Mouse (Mus musculus): ENCODE results near the gene BC048562. TPM values are rescaled to one million over a fixed set of nuclear protein-coding genes. Genes with fewer than 3 reads are reported as not detected.

The BC048562 gene
- polyA plus RNA-seq, 1 experiment from 2014 or later: not detected

DNA sequence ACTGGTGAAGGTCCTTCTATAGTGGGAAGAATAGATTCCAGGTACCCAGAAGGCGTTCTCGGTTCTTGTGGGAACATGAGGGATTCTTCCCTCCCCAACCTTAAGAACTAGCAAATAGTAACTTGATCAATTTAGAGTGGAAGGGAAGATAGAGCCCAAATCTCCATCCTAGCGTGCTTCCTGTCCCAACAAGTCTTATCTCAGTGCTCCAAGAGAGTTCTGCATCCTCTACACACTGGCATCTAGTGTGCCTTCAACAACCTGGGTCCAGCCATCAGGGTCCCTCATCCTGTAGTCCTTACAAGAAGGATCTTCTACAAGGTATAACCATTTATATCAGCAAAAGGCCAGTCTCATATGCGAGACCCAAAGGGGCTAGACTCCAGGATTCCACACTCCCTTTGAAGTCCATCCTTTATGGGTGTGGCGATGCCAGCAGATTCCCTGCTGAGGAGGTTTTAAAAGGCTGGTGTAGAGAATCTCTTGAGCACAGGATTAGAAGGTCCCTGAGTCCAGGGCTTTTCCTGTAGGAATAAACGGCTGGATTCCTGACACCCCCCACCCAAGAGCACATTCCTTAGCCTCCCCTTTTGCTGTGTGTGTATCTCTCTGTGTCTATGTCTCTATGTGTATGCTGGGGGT, 15.4 kb downstream of the BC048562 start:
- ATAC-seq (ENCODE audit: low FRiP score, low read depth): no peak
- 57% methylated on average over 6 of the region's 6 CpGs for WGBS
- H3K9me3 ChIP-seq: no peaks in the 10 kb centered on the region
- peak overlapping the region; percentile 74 for H3K4me2 ChIP-seq (replicated peaks)
- 0 out of 2 replicates have a peak overlapping the region, but pooled peaks have one; percentile 4 for H3K27ac ChIP-seq
- H3K4me3 ChIP-seq: peak overlapping the region; percentile 49
- no peaks in the 10 kb centered on the region for H3K27me3 ChIP-seq (replicated peaks)
- H3K36me3 ChIP-seq: peaks cover 13% of the 10 kb centered on the region; the same call in 1 of the 2 replicates
- peaks cover 42% of the 10 kb centered on the region for H3K4me1 ChIP-seq
- H3K9ac ChIP-seq: peak overlapping the region; percentile 60

DNA sequence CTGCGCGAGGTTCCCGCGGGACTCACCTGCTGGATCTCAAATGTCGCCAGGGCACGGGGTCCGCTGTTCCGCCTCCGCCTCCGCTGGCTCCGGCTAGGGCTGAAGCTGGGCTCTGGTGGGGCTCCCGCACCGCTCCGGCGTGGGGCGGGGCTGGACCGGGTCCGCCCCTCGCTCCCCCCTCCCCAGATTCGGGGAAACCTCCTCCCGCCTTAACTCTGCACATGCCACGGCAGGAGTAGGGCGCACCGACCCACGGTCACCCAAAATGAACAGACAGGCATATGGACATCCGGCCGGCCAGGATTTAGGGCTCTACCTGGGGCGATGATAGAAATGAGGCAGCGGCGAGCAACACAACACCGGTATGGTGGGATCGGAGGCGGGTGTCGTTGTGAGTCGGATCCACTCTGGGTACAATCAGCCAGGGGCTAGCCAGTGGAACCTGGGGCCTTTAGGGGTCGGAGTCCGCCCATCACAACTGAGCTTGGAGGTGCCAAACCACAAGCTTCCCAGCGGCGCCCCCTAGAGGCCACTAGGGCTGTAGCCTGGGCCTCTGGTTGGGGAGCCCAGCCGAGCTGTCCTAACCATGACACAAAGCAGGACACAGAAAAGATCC, 16.1 kb downstream of the BC048562 start:
- peak; percentile 73 for ATAC-seq (ENCODE audit: low FRiP score, low read depth)
- peak overlapping the region; percentile 60 for H3K9ac ChIP-seq
- H3K4me1 ChIP-seq: peaks cover 42% of the 10 kb centered on the region
- H3K4me2 ChIP-seq (replicated peaks): peak overlapping the region; percentile 74
- WGBS: under 1% methylated on average over 40 of the region's 40 CpGs
- peak overlapping the region; percentile 4; the same call in 1 of the 2 replicates for H3K27ac ChIP-seq
- H3K36me3 ChIP-seq: peaks cover 13% of the 10 kb centered on the region; the same call in 1 of the 2 replicates
- H3K4me3 ChIP-seq: peak overlapping the region; percentile 49
- H3K9me3 ChIP-seq: no peaks in the 10 kb centered on the region
- H3K27me3 ChIP-seq (replicated peaks): no peaks in the 10 kb centered on the region

DNA sequence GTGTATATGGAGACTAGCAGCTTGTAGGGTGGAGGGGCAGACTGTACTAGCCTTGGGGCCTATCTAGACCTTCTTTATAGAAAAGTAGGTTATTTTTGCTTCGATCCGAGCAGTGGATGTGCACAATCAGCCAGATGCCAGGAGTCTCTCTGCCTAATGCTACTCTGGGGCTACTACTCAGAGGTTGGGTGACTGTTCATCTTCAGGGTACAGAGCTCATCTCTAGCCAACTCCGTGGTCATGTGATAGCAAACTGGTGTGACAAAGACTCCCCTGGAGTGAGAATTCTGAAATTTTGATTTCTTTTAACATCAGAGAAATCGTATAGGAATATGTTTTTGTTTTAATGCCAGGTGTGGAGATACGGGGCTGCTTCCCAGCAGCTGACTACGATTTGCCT, 16.6 kb downstream of the BC048562 start:
- no peak for ATAC-seq (ENCODE audit: low FRiP score, low read depth)
- H3K4me2 ChIP-seq (replicated peaks): peak overlapping the region; percentile 74
- H3K9ac ChIP-seq: peak overlapping the region; percentile 60
- 58% methylated on average over 6 of the region's 6 CpGs for WGBS
- peaks cover 42% of the 10 kb centered on the region for H3K4me1 ChIP-seq
- H3K4me3 ChIP-seq: peak overlapping the region; percentile 49
- no peaks in the 10 kb centered on the region for H3K9me3 ChIP-seq
- peaks cover 8% of the 10 kb centered on the region; the same call in 1 of the 2 replicates for H3K36me3 ChIP-seq
- H3K27ac ChIP-seq: no peak overlapping the region
- no peaks in the 10 kb centered on the region for H3K27me3 ChIP-seq (replicated peaks)

DNA sequence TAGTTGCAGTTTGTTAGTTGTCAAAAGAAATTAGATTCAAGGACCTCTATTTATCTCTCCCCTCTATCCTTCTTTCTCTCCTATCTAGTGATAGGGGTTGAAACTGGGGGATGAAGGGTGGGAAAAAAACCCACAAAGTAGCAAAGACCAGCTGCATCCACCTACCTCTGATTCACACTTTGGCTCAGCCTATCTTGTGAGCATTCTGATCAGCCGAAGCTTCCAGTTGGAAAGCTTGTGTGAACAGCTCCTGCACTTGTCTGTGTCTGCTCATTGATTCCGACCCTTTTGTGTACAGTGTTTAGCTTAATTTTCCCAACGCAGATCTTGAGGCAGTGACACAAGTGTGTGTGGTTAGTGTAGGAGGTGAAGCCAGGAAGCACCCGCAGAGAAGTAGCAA, 17.2 kb downstream of the BC048562 start:
- WGBS: 86% methylated on average over 4 of the region's 4 CpGs
- Histone ChIP-seq H3K27ac (no peak overlapping the region), H3K4me3 (no peak overlapping the region)

DNA sequence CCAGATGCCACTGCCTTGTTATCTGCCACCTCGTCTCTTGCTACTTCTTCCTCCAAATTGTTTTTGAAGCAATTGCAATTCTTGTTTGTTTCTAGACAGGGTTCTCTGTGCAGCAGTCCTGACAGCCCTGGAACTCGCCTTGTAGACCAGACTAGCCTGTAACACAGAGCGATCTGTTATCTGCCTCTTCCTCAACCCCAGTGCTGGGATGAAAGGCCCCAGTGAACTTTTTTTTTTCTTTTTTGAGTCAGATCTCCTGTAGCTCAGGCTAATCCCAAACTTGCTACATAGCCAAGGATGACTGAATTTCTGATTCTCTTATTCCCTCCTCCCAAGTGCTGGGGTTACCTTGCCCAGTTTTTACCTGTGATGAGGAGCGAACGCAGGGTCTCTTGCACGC, 18.1 kb downstream of the BC048562 start:
- Histone ChIP-seq H3K9ac (no peak overlapping the region), H3K9me3 (no peaks in the 10 kb centered on the region), H3K27ac (no peak overlapping the region), H3K4me3 (no peak overlapping the region), H3K36me3 (no peaks in the 10 kb centered on the region), H3K4me2 (replicated peaks) (no peak overlapping the region), H3K27me3 (replicated peaks) (no peaks in the 10 kb centered on the region), H3K4me1 (peaks cover 28% of the 10 kb centered on the region)
- ATAC-seq (ENCODE audit: low FRiP score, low read depth): no peak
- WGBS: 85% methylated on average over 6 of the region's 6 CpGs

More for the DNA sequence above, 17.2 kb downstream of the BC048562 start:
- no peak overlapping the region for H3K9ac ChIP-seq
- H3K4me1 ChIP-seq: peaks cover 37% of the 10 kb centered on the region
- H3K36me3 ChIP-seq: 0 out of 2 replicates have a peak, but pooled peaks cover 2% of the 10 kb centered on the region
- no peak for ATAC-seq (ENCODE audit: low FRiP score, low read depth)
- H3K27me3 ChIP-seq (replicated peaks): no peaks in the 10 kb centered on the region
- no peak overlapping the region for H3K4me2 ChIP-seq (replicated peaks)
- H3K9me3 ChIP-seq: no peaks in the 10 kb centered on the region

DNA sequence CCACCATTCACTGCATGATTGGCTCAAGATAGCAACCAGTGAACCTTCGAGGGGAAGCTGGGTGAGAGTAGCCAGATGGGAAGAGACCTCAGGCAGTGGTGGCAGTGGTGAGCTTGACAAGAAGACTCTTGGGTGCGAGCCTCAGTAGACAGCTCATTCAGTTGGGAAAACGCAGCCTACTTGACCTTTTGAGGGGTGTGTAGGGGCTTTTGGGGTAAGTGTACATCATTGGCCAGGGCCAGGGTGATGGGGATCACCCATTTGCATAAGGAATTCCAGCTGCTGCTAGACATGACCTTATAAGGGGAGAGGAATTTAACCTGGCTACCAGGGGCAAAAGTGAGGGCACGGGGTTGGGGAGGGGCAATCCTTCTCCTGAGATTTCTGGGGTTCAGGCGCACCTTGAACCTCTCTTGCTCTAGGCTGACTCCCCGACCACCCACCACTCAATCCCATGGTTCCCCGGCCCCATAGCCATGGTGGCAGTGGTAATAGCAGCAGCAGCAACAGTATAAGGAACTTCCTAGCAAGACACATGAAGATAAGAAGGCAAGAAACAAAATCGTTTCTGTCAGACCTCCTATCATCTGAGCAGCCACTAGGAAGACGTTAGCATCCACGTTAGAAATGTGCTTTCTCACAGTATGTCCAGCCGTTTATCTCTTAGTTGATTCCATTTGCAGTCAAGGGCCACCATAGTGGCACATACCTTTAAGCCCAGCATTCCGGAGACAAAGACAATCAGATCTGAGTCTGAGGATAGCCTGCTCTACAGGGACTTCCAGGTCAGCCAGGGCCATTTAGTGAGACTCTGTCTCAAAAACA, 19.7 kb downstream of the BC048562 start:
- H3K9ac ChIP-seq: no peak overlapping the region
- H3K4me1 ChIP-seq: peaks cover 16% of the 10 kb centered on the region
- H3K27me3 ChIP-seq (replicated peaks): no peaks in the 10 kb centered on the region
- H3K9me3 ChIP-seq: no peaks in the 10 kb centered on the region
- ATAC-seq (ENCODE audit: low FRiP score, low read depth): no peak
- no peak overlapping the region for H3K4me2 ChIP-seq (replicated peaks)
- H3K27ac ChIP-seq: no peak overlapping the region
- no peak overlapping the region for H3K4me3 ChIP-seq
- H3K36me3 ChIP-seq: no peaks in the 10 kb centered on the region
- 80% methylated on average over 12 of the region's 12 CpGs for whole genome bisulfite sequencing

DNA sequence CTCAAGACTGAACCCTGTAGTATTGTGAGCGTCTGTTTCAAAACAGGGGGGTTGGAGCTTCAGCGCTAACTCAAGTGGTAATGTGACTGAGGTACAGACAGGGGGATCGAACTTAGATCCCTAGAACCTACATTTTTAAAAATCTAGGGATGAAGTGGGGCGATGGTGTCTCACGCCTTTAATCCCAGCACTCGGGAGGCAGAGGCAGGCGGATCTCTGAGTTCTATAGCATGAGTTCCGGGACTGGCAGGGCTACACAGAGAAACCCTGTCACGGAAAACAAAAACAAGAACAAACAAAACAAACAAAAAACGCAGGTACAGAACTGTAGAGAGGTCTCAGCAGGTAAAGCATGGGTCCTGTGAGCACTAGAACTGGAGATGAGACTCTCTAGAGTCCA, 20.7 kb downstream of the BC048562 start:
- no peak overlapping the region for H3K9ac ChIP-seq
- no peaks in the 10 kb centered on the region for H3K27me3 ChIP-seq (replicated peaks)
- no peak overlapping the region for H3K27ac ChIP-seq
- no peaks in the 10 kb centered on the region for H3K36me3 ChIP-seq
- ATAC-seq (ENCODE audit: low FRiP score, low read depth): no peak
- no peak overlapping the region for H3K4me3 ChIP-seq
- WGBS: 88% methylated on average over 10 of the region's 10 CpGs
- H3K4me2 ChIP-seq (replicated peaks): no peak overlapping the region
- peaks cover 15% of the 10 kb centered on the region for H3K4me1 ChIP-seq
- H3K9me3 ChIP-seq: no peaks in the 10 kb centered on the region

DNA sequence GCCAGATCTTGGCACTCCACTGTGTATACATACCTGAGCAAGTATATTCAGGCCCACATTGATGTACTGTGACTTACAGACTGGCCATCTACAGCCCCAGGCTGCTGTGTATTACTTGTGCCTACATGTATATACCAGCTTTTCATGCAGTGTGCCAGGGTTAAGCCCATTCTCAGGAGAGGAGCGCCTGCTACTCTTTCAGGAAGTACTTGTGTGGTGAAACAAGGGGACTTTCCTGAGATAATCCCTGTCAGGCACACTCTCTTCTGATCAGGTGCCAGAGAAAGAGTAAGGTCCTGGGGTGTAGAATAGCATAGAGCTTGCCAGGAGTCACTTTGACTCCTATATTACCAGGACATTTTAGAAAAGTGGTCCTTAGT, 23.6 kb downstream of the BC048562 start:
- 98% methylated on average over 1 of the region's 1 CpGs for WGBS
- no peaks in the 10 kb centered on the region for H3K27me3 ChIP-seq (replicated peaks)
- ATAC-seq (ENCODE audit: low FRiP score, low read depth): peak; percentile 27; the same call in 1 of the 2 replicates
- no peak overlapping the region for H3K27ac ChIP-seq
- peak overlapping the region; percentile 82 for H3K4me2 ChIP-seq (replicated peaks)
- peaks cover 23% of the 10 kb centered on the region for H3K36me3 ChIP-seq
- H3K4me1 ChIP-seq: peaks cover 13% of the 10 kb centered on the region
- H3K4me3 ChIP-seq: peak overlapping the region; percentile 85
- H3K9ac ChIP-seq: no peak overlapping the region; the same call in 1 of the 2 replicates
- no peaks in the 10 kb centered on the region for H3K9me3 ChIP-seq

DNA sequence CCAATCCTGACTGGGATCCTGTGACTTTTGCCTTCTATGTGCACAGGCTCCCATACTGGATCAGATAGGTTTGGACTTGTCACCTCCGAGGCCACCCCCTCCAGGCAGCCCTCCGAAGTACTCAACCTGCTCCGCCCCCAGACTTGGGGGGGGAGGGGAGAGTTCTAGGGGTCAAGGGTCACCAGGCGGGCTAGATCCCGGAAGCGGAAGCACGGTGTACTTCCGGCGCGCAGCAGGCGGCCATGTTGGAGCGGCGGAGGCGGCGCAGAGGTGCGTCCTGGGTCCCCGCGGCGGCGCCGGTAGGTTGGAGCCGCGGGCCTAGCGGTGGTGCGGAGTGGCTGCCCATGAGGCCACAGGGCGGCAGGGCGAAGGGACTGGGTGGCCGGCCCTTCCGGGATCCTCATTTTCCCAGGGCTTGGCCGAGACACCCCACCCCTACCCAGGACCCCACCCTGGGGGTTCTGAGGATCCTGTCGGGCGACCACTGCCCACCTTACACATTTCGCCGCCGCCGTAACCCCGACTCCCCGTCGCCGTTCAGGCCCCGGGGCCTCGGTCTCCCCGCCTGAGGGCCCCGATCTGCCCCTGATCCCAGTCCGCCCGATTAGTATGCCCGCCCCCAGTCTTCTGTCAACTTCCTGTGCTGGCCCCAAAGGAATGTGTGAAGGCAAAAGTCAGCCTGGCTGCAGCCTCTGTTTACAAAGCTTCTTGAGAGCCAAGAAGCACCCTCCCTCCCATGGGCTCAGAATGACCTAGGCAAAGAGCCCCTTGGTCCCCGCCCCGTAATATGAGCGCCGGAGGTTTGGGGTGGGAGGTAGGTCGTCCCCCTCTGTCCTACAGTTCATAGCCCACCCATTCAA, 24.3 kb downstream of the BC048562 start, which contains the start of gene Ccdc71:
Gene Ccdc71, plus strand, starts transcription at position 209 of the 860 bp plus-strand sequence.
- Histone ChIP-seq H3K36me3 (peaks cover 29% of the 10 kb centered on the region), H3K27ac (peak within 1 kb of the TSS; percentile 54; the same call in 1 of the 2 replicates), H3K4me3 (peak within 1 kb of the TSS; percentile 85), H3K27me3 (replicated peaks) (no peaks in the 10 kb centered on the region), H3K9me3 (no peaks in the 10 kb centered on the region), H3K4me2 (replicated peaks) (peak within 1 kb of the TSS; percentile 82), H3K4me1 (peaks cover 13% of the 10 kb centered on the region), H3K9ac (peak within 1 kb of the TSS; percentile 78)
- peak; percentile 81 for ATAC-seq (ENCODE audit: low FRiP score, low read depth)
- under 1% methylated on average over 50 of the region's 52 CpGs for WGBS

DNA sequence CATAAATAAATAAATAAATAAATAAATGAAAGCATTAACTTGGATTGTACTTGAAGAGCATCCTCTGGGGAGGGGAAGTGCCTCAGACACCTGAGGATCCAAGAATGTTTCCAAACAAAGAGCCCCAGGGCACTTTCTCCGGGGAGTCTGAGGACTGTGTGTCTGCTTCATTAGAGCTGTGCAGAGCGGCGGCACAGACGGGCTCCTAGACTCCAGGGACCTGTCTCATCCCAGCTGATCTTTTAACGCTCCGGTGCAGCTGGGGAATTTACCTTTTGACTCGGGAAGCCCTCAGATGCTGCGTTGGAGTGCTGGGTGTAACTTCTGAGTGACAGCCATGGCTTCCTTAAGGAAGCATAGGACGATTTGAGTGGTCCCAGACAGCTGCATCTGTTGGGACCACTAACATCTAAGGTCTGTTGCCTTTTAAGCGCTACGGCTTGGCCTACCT, 24.9 kb downstream of the BC048562 start, which contains the start of gene Klhdc8b:
Gene Klhdc8b, minus strand, starts transcription at position 401 of the 451 bp plus-strand sequence.
- Histone ChIP-seq H3K4me2 (replicated peaks) (peak within 1 kb of the TSS; percentile 82), H3K4me3 (peak within 1 kb of the TSS; percentile 85), H3K36me3 (peaks cover 35% of the 10 kb centered on the region), H3K27ac (peak within 1 kb of the TSS; percentile 54; the same call in 1 of the 2 replicates), H3K9me3 (no peaks in the 10 kb centered on the region), H3K27me3 (replicated peaks) (no peaks in the 10 kb centered on the region), H3K4me1 (peaks cover 13% of the 10 kb centered on the region), H3K9ac (peak within 1 kb of the TSS; percentile 78)
- WGBS: 28% methylated on average over 11 of the region's 11 CpGs
- ATAC-seq (ENCODE audit: low FRiP score, low read depth): peak; percentile 42

DNA sequence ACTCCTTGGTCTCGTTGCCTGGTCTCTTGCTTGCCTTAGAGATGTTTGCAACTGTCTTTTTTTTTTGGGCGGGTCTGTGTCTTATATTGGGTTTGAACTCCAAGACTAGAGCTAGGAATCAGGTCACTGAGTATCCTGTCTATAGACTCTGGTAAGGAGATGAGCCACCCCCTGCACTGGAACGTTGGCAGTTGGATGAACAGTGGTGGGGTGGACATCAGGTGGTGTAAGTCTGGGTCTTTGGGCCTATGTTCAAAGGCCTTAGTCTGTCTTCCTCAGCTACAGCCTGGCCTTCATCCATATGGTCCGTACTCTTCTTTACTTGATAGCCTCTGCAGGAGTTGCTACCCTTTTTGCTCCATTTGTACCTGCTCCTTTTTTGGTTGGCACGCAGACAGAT, 25.4 kb downstream of the BC048562 start:
- Histone ChIP-seq H3K4me3 (peak overlapping the region; percentile 85), H3K27me3 (replicated peaks) (no peaks in the 10 kb centered on the region), H3K9me3 (no peaks in the 10 kb centered on the region), H3K9ac (peak overlapping the region; percentile 78; the same call in 1 of the 2 replicates), H3K36me3 (peaks cover 37% of the 10 kb centered on the region), H3K27ac (no peak overlapping the region), H3K4me1 (peaks cover 13% of the 10 kb centered on the region), H3K4me2 (replicated peaks) (peak overlapping the region; percentile 82)
- ATAC-seq (ENCODE audit: low FRiP score, low read depth): no peak
- 94% methylated on average over 5 of the region's 5 CpGs for WGBS
